Mouse (Mus musculus) CH12.LX (cell line): Measurements from ENCODE around the gene Nek6. TPM values are rescaled to one million over a fixed set of nuclear protein-coding genes. Genes with fewer than 3 reads are reported as not detected.

Experiments used
- DNase-seq: peaks from one replicate; pipeline ENCODE4 v3.0.0-alpha.2; 2013; ENCODE audit errors: extremely low read depth
- H3K27ac ChIP-seq: 2 replicates; pipeline ENCODE4 v1.5.1; 2012; ENCODE audit warnings: low read depth, mild to moderate bottlenecking, control low read depth, moderate library complexity; ENCODE audit not compliant: insufficient read depth
- H3K27me3 ChIP-seq: replicated peaks from 2 replicates; pipeline ENCODE3; 2012; ENCODE audit warnings: inconsistent platforms
- H3K36me3 ChIP-seq, 2 experiments: replicated peaks in 1 of 2; 2 replicates each; pipeline versions ENCODE3 to v1.6.1; 2012; ENCODE audit warnings: inconsistent platforms in 1 of 2, low read length in 1 of 2, mild to moderate bottlenecking in 1 of 2, mixed read lengths in 1 of 2, moderate library complexity in 1 of 2; ENCODE audit not compliant: control insufficient read depth in 1 of 2, insufficient read depth in 1 of 2
- H3K4me1 ChIP-seq, 2 experiments: 2 replicates each; pipeline ENCODE4 v1.6.1; 2012; ENCODE audit warnings: inconsistent platforms in 1 of 2, moderate library complexity in 1 of 2; ENCODE audit not compliant: insufficient read depth in 2 of 2, control insufficient read depth in 1 of 2
- H3K4me2 ChIP-seq: 2 replicates; pipeline ENCODE4 v1.6.1; 2012; ENCODE audit warnings: low read depth, mild to moderate bottlenecking, control low read depth; ENCODE audit not compliant: poor library complexity, insufficient read depth, severe bottlenecking
- H3K4me3 ChIP-seq, 3 experiments: fragments of 150-350 bp in 1 of 3; sonication (generic) in 1 of 3; replicated peaks in 1 of 3; 2 replicates each; pipeline versions ENCODE3 to v1.5.1; 2011 to 2012; ENCODE audit warnings: low read depth in 2 of 3, low read length in 2 of 3, mild to moderate bottlenecking in 2 of 3, moderate library complexity in 2 of 3, control low read depth in 1 of 3, improper control_type of control experiment in 1 of 3, inconsistent platforms in 1 of 3, mixed read lengths in 1 of 3; ENCODE audit not compliant: poor library complexity in 1 of 3
- H3K79me2 ChIP-seq: replicated peaks from 2 replicates; pipeline ENCODE4 v1.6.1; 2012; ENCODE audit warnings: mild to moderate bottlenecking, moderate library complexity; ENCODE audit not compliant: control insufficient read depth, poor library complexity, insufficient read depth, severe bottlenecking; ENCODE audit errors: extremely low read depth
- H3K9ac ChIP-seq: 2 replicates; pipeline ENCODE4 v1.6.1; 2012; ENCODE audit warnings: low read depth, mild to moderate bottlenecking, control low read depth, moderate library complexity; ENCODE audit not compliant: insufficient read depth
- H3K9me3 ChIP-seq: replicated peaks from 2 replicates; pipeline ENCODE3; 2012; ENCODE audit warnings: low read length, inconsistent platforms, mixed read lengths
- BHLHE40 ChIP-seq: IDR thresholded peaks from 2 replicates; pipeline ENCODE4 v1.6.1; 2011; ENCODE audit warnings: mild to moderate bottlenecking, low read depth, low read length, improper control_type of control experiment
- CHD2 ChIP-seq: IDR thresholded peaks from 2 replicates; pipeline ENCODE4 v1.6.1; 2011; ENCODE audit warnings: low read length, improper control_type of control experiment
- CTCF ChIP-seq, 2 experiments: IDR thresholded peaks in 1 of 2; conservative IDR thresholded peaks in 1 of 2; 2 replicates each; pipeline ENCODE4 v1.5.1; 2011 to 2012; ENCODE audit warnings: low read depth in 2 of 2, low read length in 2 of 2, improper control_type of control experiment in 1 of 2, inconsistent platforms in 1 of 2, mild to moderate bottlenecking in 1 of 2, moderate library complexity in 1 of 2
- ELF1 ChIP-seq: IDR thresholded peaks from 2 replicates; pipeline ENCODE4 v1.6.1; 2014; ENCODE audit warnings: low read depth, mild to moderate bottlenecking, inconsistent platforms, low read length, improper control_type of control experiment
- ETS1 ChIP-seq: conservative IDR thresholded peaks from 2 replicates; pipeline ENCODE4 v1.6.1; 2012; ENCODE audit warnings: low read depth, mild to moderate bottlenecking, inconsistent platforms, low read length, improper control_type of control experiment, moderate library complexity
- IRF4 ChIP-seq: IDR thresholded peaks from 2 replicates; pipeline ENCODE4 v1.6.1; 2014; ENCODE audit warnings: low read depth, mild to moderate bottlenecking, inconsistent platforms, low read length, improper control_type of control experiment
- JUND ChIP-seq: conservative IDR thresholded peaks from 2 replicates; pipeline ENCODE4 v1.6.1; 2011; ENCODE audit warnings: low read depth, low read length, improper control_type of control experiment
- KAT2A ChIP-seq: IDR thresholded peaks from 2 replicates; pipeline ENCODE4 v1.6.1; 2012; ENCODE audit warnings: low read length, improper control_type of control experiment, inconsistent platforms; ENCODE audit not compliant: insufficient replicate concordance
- MAZ ChIP-seq: IDR thresholded peaks from 2 replicates; pipeline ENCODE4 v1.6.1; 2012; ENCODE audit warnings: low read depth, mild to moderate bottlenecking, inconsistent platforms, low read length, improper control_type of control experiment, moderate library complexity
- MEF2A ChIP-seq: IDR thresholded peaks from 2 replicates; pipeline ENCODE4 v1.6.1; 2014; ENCODE audit warnings: low read depth, mild to moderate bottlenecking, inconsistent platforms, low read length, improper control_type of control experiment, borderline replicate concordance
- MXI1 ChIP-seq: IDR thresholded peaks from 2 replicates; pipeline ENCODE4 v1.6.1; 2011; ENCODE audit warnings: mild to moderate bottlenecking, low read depth, low read length, improper control_type of control experiment
- PAX5 ChIP-seq: IDR thresholded peaks from 2 replicates; pipeline ENCODE4 v1.6.1; 2012; ENCODE audit warnings: low read length, inconsistent platforms, mixed read lengths
- POLR2A ChIP-seq: IDR thresholded peaks from 2 replicates; pipeline ENCODE4 v1.6.1; 2011; ENCODE audit warnings: low read depth, mild to moderate bottlenecking, improper control_type of control experiment, low read length
- RAD21 ChIP-seq: IDR thresholded peaks from 2 replicates; pipeline ENCODE4 v1.6.1; 2011; ENCODE audit warnings: low read depth, mild to moderate bottlenecking, low read length, improper control_type of control experiment, moderate library complexity
- SIN3A ChIP-seq: IDR thresholded peaks from 2 replicates; pipeline ENCODE4 v1.6.1; 2012; ENCODE audit warnings: low read length, improper control_type of control experiment, inconsistent platforms
- UBTF ChIP-seq: IDR thresholded peaks from 2 replicates; pipeline ENCODE4 v1.6.1; 2012; ENCODE audit warnings: low read depth, mild to moderate bottlenecking, inconsistent platforms, low read length, improper control_type of control experiment, moderate library complexity
- USF2 ChIP-seq: conservative IDR thresholded peaks from 2 replicates; pipeline ENCODE4 v1.6.1; 2011; ENCODE audit warnings: low read depth, low read length, improper control_type of control experiment
- ZNF384 ChIP-seq: IDR thresholded peaks from 2 replicates; pipeline ENCODE4 v1.6.1; 2012; ENCODE audit warnings: low read depth, low read length, improper control_type of control experiment, inconsistent platforms
- dilution Hi-C: fragments of 300-500 bp; cut with MboI; formaldehyde crosslinking; loops from 2 replicates; pipeline ENCODE4 v1.14.3; 2020; ENCODE audit warnings: low sequenced_read_pairs; ENCODE audit not compliant: extremely low pct_unique_long_range_greater_than_20kb, extremely low pct_ligation_motif_present
- in situ Hi-C: fragments of 300-500 bp; cut with MboI; formaldehyde crosslinking; loops from 3 replicates; pipeline ENCODE4 v1.14.3; 2019; ENCODE audit warnings: low sequenced_read_pairs, low pct_ligation_motif_present, low pct_unique_long_range_greater_than_20kb, mixed read lengths
- polyA plus RNA-seq: library from polyadenylated mRNA; unstranded; fragments of >175 nt; gene quantifications from 2 replicates; pipeline ENCODE4 v1.2.1, GENCODE M21; 2012; ENCODE audit warnings: low read depth; ENCODE audit not compliant: insufficient read length
- total RNA-seq, 2 experiments: library from RNA; depleted of rRNA; stranded (reverse); fragments of 300-350 nt in 1 of 2; fragments of >200 nt in 1 of 2; gene quantifications; 2 replicates each; pipeline ENCODE4 v1.2.3; 2012 to 2014

The Nek6 gene
- total and polyA plus RNA-seq, 3 experiments: 31.0 to 39.9 (median 36.7) TPM

GRCm38 (mm10) chr2:38616956-38617872 lies 105.8 kb downstream of the Nek6 start:
- Histone ChIP-seq H3K36me3 (peaks cover 27 to 73% of the 10 kb centered on the region in 2 experiments), H3K27ac (peak overlapping the region; percentile 20; the same call in 1 of the 2 replicates), H3K9ac (no peak overlapping the region), H3K27me3 (no peaks in the 10 kb centered on the region), H3K4me2 (no peak overlapping the region), H3K79me2 (peaks cover 38% of the 10 kb centered on the region), H3K4me1 (peaks cover 13 to 56% of the 10 kb centered on the region in 2 experiments), H3K4me3 (no peak overlapping the region), H3K9me3 (no peaks in the 10 kb centered on the region)
- in situ Hi-C loops: no loop called here
- no peak for TF ChIP-seq USF2
- TF ChIP-seq JUND: no peak
- no peak for TF ChIP-seq CTCF (conservative IDR thresholded peaks at IDR 0.05 in 1 of 2, IDR thresholded peaks at IDR 0.05 in 1 of 2; ENCODE audit: low read depth in 2 of 2, low read length in 2 of 2)
- no peak for TF ChIP-seq SIN3A
- TF ChIP-seq MAZ: no peak
- TF ChIP-seq RAD21: no peak
- TF ChIP-seq CHD2: no peak
- no peak for TF ChIP-seq UBTF
- TF ChIP-seq POLR2A: no peak
- TF ChIP-seq IRF4: no peak
- TF ChIP-seq ETS1: no peak
- TF ChIP-seq ELF1: no peak
- dilution Hi-C loops: no loop called here
- DNase-seq: no peak

GRCm38 (mm10) chr2:38619777-38620176 lies 108.3 kb downstream of the Nek6 start:
- H3K36me3 ChIP-seq: peaks cover 34 to 67% of the 10 kb centered on the region in 2 experiments
- dilution Hi-C loops: no loop called here

More at GRCm38 (mm10) chr2:38619777-38620176, 108.3 kb downstream of the Nek6 start:
- H3K4me3 ChIP-seq: no peak overlapping the region
- in situ Hi-C loops: no loop called here
- H3K27ac ChIP-seq: no peak overlapping the region
- peaks cover 29% of the 10 kb centered on the region for H3K79me2 ChIP-seq
- peaks cover 13 to 45% of the 10 kb centered on the region in 2 experiments for H3K4me1 ChIP-seq
- H3K27me3 ChIP-seq: no peaks in the 10 kb centered on the region
- no peaks in the 10 kb centered on the region for H3K9me3 ChIP-seq
- TF ChIP-seq PAX5 (no peak), BHLHE40 (no peak), MAZ (no peak), MXI1 (no peak), ETS1 (no peak), KAT2A (no peak), ZNF384 (no peak), MEF2A (no peak)
- TF ChIP-seq, all 38 proteins: peak for 0
- DNase-seq: no peak
- H3K4me2 ChIP-seq: no peak overlapping the region
- H3K9ac ChIP-seq: no peak overlapping the region
